Comparison of ENCODE assay signal across 14 mouse cellular contexts in the genomic region with DNA sequence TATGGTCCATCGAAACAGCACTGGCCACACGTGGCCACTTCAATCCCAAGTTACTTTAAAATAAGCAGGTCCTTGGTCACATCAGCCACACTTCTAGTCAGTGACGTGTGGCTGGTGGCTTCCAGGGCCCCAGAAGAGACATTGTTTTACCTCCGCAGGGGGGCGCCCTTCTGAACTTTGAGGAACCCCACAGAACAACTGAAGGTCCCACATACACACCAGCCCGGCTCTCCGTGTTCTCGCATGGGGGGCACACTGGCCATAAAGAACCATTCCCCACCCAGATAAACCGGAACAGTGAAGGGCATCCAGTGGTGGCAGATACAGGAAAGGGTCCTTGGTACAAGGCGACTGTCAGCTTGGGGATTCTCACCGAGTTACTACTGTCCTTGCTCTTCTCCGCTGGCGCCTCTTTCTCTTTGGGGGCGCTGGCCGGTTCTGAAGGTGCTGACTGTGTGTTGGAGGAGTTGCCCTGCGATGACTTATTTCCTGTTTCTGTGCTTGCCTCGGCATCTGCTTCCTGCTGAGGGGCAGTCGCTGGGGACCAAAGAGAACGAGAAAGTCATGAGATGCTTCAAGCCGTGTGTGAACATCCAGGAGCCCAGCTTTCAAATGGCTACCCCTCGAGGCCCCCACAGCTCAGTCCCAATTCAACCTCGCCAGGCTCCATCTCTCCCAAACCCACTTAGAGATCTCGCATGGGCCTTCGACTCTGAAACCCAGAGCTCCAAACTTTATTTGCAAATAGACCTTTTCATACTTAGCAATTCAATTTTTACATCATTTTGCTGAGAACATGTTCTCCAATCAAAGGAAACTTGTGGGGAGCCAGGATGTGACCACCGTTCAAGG.
DNase-seq lines count a peak whose midpoint lies in the region; ATAC-seq and TF ChIP-seq lines count a peak whose summit lies in the region.
"Had no signal": no experiment of that assay in that cellular context is flagged by ENCODE, and none has a peak within 500 bp of the region (broad histone marks: within the 10 kb centered on the region; RNA-seq: fewer than 3 reads in every experiment).

No protein-coding gene starts in this region.

- no peaks in the 10 kb centered on the region for H3K9me3 ChIP-seq in heart, embryonic 16.5 days (replicated peaks; ENCODE audit: control insufficient read depth, low read length)
- H3K9me3 ChIP-seq: embryonic facial prominence, embryonic 15.5 days; forebrain, embryonic 15.5 days; hindbrain, embryonic 12.5 days; midbrain, embryonic 10.5 days; neural tube, embryonic 12.5 days had no signal

- TF ChIP-seq POLR2A in thymus, adult 2 months (IDR thresholded peaks at IDR 0.05; ENCODE audit: control insufficient read depth, extremely low read depth, insufficient read depth, low read length, poor library complexity), result no peak

- no peak for DNase-seq in heart, adult 11 months
- peak; percentile 57 to 61 for DNase-seq in CD8-positive naive resting alpha-beta T cell, adult 2 months (ENCODE audit: low read depth in 2 of 2, low spot score in 2 of 2)
- peak; percentile 61 for DNase-seq in thymus, adult 2 months
- no peak for DNase-seq in right cerebral cortex, postnatal 14 days
- no peak for DNase-seq in left cerebral cortex, adult 9 months (ENCODE audit: low spot score in 2 of 2)
- no peak for DNase-seq in layer of hippocampus, postnatal 25 days (ENCODE audit: extremely low spot score in 1 of 2, low spot score in 1 of 2)

- H3K36me3 ChIP-seq in heart, embryonic 16.5 days (ENCODE audit: control insufficient read depth, insufficient read depth), result peaks cover 57% of the 10 kb centered on the region
- peaks cover 21% of the 10 kb centered on the region for H3K36me3 ChIP-seq in thymus, adult 2 months (ENCODE audit: control insufficient read depth, insufficient read depth, low read length)

- H3K27ac ChIP-seq in heart, embryonic 16.5 days (ENCODE audit: low read length), result peak overlapping the region; percentile 24; the same call in 1 of the 2 replicates
- H3K27ac ChIP-seq in thymus, adult 2 months (ENCODE audit: control insufficient read depth, insufficient read depth, low read length), result peak overlapping the region; percentile 91
- H3K27ac ChIP-seq: embryonic facial prominence, embryonic 15.5 days; forebrain, embryonic 15.5 days; hindbrain, embryonic 12.5 days; midbrain, embryonic 10.5 days; neural tube, embryonic 12.5 days; stomach, postnatal 0 days had no signal

- H3K4me1 ChIP-seq in heart, embryonic 16.5 days (ENCODE audit: control insufficient read depth, insufficient read depth, low read length), result peaks cover 9% of the 10 kb centered on the region
- H3K4me1 ChIP-seq in thymus, adult 2 months (replicated peaks; ENCODE audit: control insufficient read depth, insufficient read depth, low read length), result peaks cover 27% of the 10 kb centered on the region

- ATAC-seq in heart, embryonic 16.5 days (replicated peaks; ENCODE audit: extremely low read depth, insufficient read depth, low FRiP score), result no peak
- peak; percentile 39 for ATAC-seq in granulocyte monocyte progenitor cell, adult 5-6 weeks (replicated peaks; ENCODE audit: poor library complexity, severe bottlenecking)

- H3K9ac ChIP-seq in heart, embryonic 16.5 days (ENCODE audit: low read length), result no peak overlapping the region
- H3K9ac ChIP-seq: embryonic facial prominence, embryonic 15.5 days; forebrain, embryonic 15.5 days; hindbrain, embryonic 12.5 days; neural tube, embryonic 12.5 days had no signal

- H3K4me2 ChIP-seq in heart, embryonic 16.5 days (ENCODE audit: low read depth, low read length), result no peak overlapping the region
- H3K4me2 ChIP-seq: embryonic facial prominence, embryonic 15.5 days; forebrain, embryonic 15.5 days; hindbrain, embryonic 12.5 days; neural tube, embryonic 12.5 days had no signal

- WGBS in heart, embryonic 16.5 days, result 61% methylated on average over 25 of the region's 25 CpGs
- 25% methylated on average over 25 of the region's 25 CpGs for WGBS in thymus, adult 2 months

- H3K4me3 ChIP-seq in heart, embryonic 16.5 days (ENCODE audit: low read length), result no peak overlapping the region
- H3K4me3 ChIP-seq in thymus, adult 2 months (ENCODE audit: control insufficient read depth, insufficient read depth, low read length), result peak overlapping the region; percentile 26
- H3K4me3 ChIP-seq: embryonic facial prominence, embryonic 15.5 days; forebrain, embryonic 15.5 days; hindbrain, embryonic 12.5 days; midbrain, embryonic 10.5 days; neural tube, embryonic 12.5 days had no signal

- peak; percentile 20; the same call in 1 of the 2 replicates for TF ChIP-seq CTCF in thymus, adult 2 months (IDR thresholded peaks at IDR 0.05; ENCODE audit: borderline replicate concordance, control insufficient read depth, extremely low read depth, insufficient read depth, low read length, poor library complexity)

- no peaks in the 10 kb centered on the region for H3K27me3 ChIP-seq in heart, embryonic 16.5 days (ENCODE audit: control insufficient read depth, insufficient read depth, low read length)
- no peaks in the 10 kb centered on the region for H3K27me3 ChIP-seq in thymus, adult 2 months (ENCODE audit: control insufficient read depth, insufficient read depth, low read length)
- H3K27me3 ChIP-seq: embryonic facial prominence, embryonic 15.5 days; forebrain, embryonic 15.5 days; hindbrain, embryonic 12.5 days; neural tube, embryonic 12.5 days had no signal

Comparison
In these comparisons a context has a peak if more than half of its experiments do, and no peak if none do; other contexts are left out.
1. DNase-seq: peak in CD8-positive naive resting alpha-beta T cell, adult 2 months (2 of 2) and thymus, adult 2 months (single experiment); none in heart, adult 11 months (single experiment), right cerebral cortex, postnatal 14 days (single experiment), left cerebral cortex, adult 9 months (0 of 2) and layer of hippocampus, postnatal 25 days (0 of 2).